Mouse (Mus musculus) monocyte, adult 2 months (primary cell): ENCODE data around the gene Loxl4.

Experiments used
- DNase-seq, 2 experiments: peaks; one replicate each; pipeline ENCODE4 v3.0.0; 2022; ENCODE audit warnings: low spot score in 2 of 2, low read depth in 1 of 2

The Loxl4 gene

DNA sequence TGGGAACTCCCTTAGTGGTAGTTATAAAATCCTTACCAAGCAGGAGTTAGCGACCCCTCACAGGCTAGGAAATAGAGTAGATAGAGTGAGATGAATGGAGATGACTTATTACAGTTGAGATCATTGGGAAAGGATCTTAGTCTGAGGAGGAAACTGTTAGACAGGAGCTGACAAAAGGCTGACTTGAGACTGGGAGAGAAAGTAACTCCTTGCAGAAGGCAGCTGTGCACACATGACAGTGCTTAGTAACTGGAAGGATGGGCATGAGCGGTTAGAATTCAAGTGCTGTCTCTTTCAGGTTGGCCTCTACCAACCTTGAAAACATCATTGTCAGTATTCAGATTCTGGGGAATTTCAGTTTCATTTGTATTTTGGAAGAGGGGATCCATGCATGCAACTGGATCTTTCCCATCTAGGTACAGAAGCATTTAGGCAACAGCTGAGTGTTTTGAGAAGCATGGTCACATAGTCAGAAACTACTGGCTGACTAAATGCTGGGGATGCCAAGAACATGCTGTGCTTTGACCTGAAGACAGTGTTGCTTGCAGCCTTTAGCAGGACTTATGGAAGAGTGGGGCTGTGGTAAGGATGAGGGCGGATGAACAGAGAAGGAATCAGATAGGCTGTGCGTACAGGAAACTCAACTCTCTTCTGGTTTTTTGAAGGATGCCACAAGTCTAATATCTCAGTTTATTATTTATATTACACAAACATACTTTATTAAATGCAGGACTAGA, 46.2 kb downstream of the Loxl4 start:
- DNase-seq = no peak

DNA sequence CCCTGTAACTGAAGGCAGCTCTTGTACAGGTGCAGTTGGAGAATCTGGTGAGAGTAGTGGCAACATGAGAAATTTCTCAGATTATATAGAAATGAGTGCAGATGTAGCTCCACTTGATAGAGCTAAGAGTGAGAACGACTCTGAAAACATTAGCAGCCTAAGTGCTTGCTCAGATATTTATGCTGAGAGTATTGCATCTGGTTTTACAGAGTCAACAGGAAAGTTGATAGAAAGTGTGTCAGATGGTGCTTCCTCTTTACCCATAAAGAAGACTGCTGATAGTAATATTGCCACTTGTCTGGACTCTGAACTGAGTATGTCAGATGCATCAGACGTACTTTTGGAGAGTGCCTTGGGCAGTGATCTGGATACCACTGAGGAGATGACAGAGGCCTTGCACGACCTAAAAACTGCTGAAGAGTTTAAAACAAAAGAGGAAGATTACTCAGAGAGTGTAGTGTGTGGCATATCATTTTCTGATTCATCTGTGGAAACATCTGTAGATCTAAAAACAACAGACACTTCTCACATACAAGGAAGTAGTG, 48.8 kb downstream of the Loxl4 start:
- no peak for DNase-seq

DNA sequence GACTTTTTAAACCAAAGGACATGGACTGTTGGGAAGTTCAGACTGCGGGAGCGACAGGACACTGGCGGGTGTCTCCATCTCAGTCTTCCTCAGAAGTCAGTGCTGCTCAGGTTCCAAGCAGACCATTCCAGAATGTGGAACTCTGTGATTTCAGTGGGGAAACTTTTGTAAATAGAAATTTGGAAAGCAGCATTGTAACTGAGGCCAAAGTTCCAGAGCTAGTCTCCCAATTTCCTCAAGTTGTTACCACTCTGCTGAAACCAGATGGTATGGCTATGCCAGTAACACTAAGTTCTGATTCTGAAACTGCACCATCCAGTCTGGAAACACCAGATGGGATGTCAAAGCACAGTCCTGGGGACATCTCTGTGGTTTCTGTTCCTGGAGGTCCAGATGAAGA, 49.6 kb downstream of the Loxl4 start:
- no peak for DNase-seq

DNA sequence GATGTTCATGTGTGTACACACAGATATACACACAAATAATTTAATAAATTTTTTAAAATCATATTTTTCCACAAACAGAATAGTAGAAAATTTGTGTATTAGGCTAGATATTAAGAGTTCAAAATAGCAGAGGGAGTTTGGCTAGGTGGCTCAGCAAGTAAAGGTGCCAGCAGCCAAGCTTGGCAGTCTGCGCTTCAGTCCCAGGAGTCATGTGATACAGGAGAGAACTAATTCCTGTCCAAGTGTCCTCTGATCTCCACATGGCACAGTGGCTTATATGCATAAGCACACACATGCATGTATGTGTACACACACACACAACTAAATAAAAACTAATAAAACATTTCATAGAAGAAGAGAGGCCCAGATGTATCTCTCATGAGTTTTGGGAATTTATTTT, 50.6 kb downstream of the Loxl4 start:
- no peak for DNase-seq

DNA sequence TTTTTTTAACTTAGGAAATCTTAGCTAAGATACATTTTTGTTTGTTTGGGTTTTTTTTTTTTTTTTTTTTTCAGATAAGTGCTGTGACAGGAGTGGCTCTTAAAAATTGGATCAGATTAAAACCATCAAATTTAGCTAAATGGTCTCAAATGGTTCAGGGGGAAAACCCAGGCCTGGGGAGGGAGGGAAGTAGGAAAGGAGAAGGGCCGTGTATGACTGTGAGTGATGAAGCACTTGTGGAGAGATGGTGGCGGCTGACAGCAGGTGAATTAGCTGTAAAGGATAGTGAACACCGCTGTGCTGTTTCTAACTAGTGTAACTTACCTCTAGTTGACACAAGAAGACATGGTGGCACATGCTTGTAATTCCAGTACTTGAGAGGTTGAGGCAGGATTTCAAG, 53.9 kb downstream of the Loxl4 start:
- DNase-seq = no peak
